Mouse (Mus musculus): Measurements from ENCODE around the gene Cldn8.

The Cldn8 gene

GRCm38 (mm10) chr16:88563045-88563913 is at the start of gene Cldn8:
Gene Cldn8, minus strand, starts transcription at chr16:88563183.
- peak; percentile 41 for DNase-seq

GRCm38 (mm10) chr16:88612712-88613111 is 49.7 kb upstream of the Cldn8 start:
- DNase-seq: no peak

GRCm38 (mm10) chr16:88611922-88612321 is 48.9 kb upstream of the Cldn8 start, which contains the start of gene Krtap24-1:
Gene Krtap24-1, minus strand, starts transcription at chr16:88612279.
- no peak for DNase-seq

GRCm38 (mm10) chr16:88604570-88604969 is 41.6 kb upstream of the Cldn8 start:
- DNase-seq: no peak

GRCm38 (mm10) chr16:88602464-88602863 is 39.5 kb upstream of the Cldn8 start:
- no peak for DNase-seq

- DNase-seq: no peak
Observed at GRCm38 (mm10) chr16:88600303-88600702, 37.3 kb upstream of the Cldn8 start.

GRCm38 (mm10) chr16:88599504-88600237 is 36.7 kb upstream of the Cldn8 start:
- no peak for DNase-seq

GRCm38 (mm10) chr16:88592758-88593157 is 29.8 kb upstream of the Cldn8 start:
- DNase-seq: no peak

- no peak for DNase-seq
Observed at GRCm38 (mm10) chr16:88583338-88583737, 20.4 kb upstream of the Cldn8 start.

GRCm38 (mm10) chr16:88575885-88576679 is 13.1 kb upstream of the Cldn8 start:
- DNase-seq: no peak

- DNase-seq: no peak
Observed at GRCm38 (mm10) chr16:88572904-88573404, 10.0 kb upstream of the Cldn8 start.

- no peak for DNase-seq
Observed at GRCm38 (mm10) chr16:88570136-88570535, 7.2 kb upstream of the Cldn8 start.

GRCm38 (mm10) chr16:88569732-88570131 is 6.7 kb upstream of the Cldn8 start:
- no peak for DNase-seq

- DNase-seq: no peak
Observed at GRCm38 (mm10) chr16:88569096-88569495, 6.1 kb upstream of the Cldn8 start.

- no peak for DNase-seq
Observed at GRCm38 (mm10) chr16:88561617-88562164, 1.3 kb downstream of the Cldn8 start.

GRCm38 (mm10) chr16:88542488-88542887 is 20.5 kb downstream of the Cldn8 start:
- DNase-seq: peak; percentile 35

- DNase-seq: no peak
Observed at GRCm38 (mm10) chr16:88539841-88540487, 23.0 kb downstream of the Cldn8 start.

- DNase-seq: no peak
Observed at GRCm38 (mm10) chr16:88511348-88511747, 51.6 kb downstream of the Cldn8 start.
